Mouse (Mus musculus) kidney, adult 2 months (tissue): ENCODE data around the gene Syce2.

Experiments used
- CTCF ChIP-seq: fragments of 200-500 bp; conservative IDR thresholded peaks from 2 replicates; pipeline ENCODE4 v1.5.1; 2011; ENCODE audit warnings: low read depth, mild to moderate bottlenecking, control low read depth, low read length, moderate library complexity, mixed read lengths; ENCODE audit not compliant: insufficient read depth, insufficient read length
- POLR2A ChIP-seq: fragments of 200-500 bp; IDR thresholded peaks from one replicate; pipeline ENCODE4 v1.6.1; 2011; ENCODE audit warnings: low read depth, low read length, control low read depth

DNA sequence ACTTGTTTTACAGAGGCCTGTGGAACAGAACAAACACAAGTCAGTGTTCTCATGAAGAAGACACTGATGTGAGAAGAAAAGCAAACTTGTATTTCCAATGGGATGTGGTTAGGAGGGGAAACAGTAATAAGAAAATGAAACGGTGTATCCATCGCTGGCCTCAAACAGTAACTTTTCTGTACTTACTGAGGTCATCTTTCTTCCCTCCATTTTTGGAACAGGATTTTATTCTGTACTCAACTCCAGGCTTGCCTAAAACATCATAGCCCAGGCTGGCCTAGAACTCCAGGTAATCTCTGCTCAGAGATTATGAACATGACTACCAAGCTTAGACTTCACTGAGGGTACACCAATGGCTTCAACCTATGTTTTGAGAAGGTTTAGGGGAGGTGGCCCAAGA, 32.5 kb upstream of the Syce2 start:
- no peak for TF ChIP-seq CTCF
- no peak for TF ChIP-seq POLR2A
